Mouse (Mus musculus): Measurements from ENCODE around the gene Rgs7. TPM values are rescaled to one million over a fixed set of nuclear protein-coding genes. Genes with fewer than 3 reads are reported as not detected.

Rgs7 gene
- polyA plus RNA-seq, 1 experiment from 2014 or later = 0.59 TPM

GRCm38 (mm10) chr1:175203544-175203943 lies 288.8 kb downstream of the Rgs7 start:
- no peak overlapping the region for H3K4me3 ChIP-seq (ENCODE audit: low read length)
- ATAC-seq (ENCODE audit: low FRiP score, low TSS enrichment) = no peak
- no peaks in the 10 kb centered on the region for H3K36me3 ChIP-seq (ENCODE audit: insufficient read depth, low read length)
- no peak overlapping the region for H3K27ac ChIP-seq (ENCODE audit: low read length)
- H3K4me1 ChIP-seq (ENCODE audit: insufficient read depth, low read length) = no peaks in the 10 kb centered on the region
- 74% methylated on average over 1 of the region's 1 CpGs for WGBS
- no peak overlapping the region for H3K9ac ChIP-seq (replicated peaks; ENCODE audit: low read length)
- H3K4me2 ChIP-seq (replicated peaks; ENCODE audit: low read depth, low read length) = no peak overlapping the region
- no peaks in the 10 kb centered on the region for H3K9me3 ChIP-seq (ENCODE audit: low read length)
- H3K27me3 ChIP-seq (ENCODE audit: insufficient read depth, low read length) = no peaks in the 10 kb centered on the region

GRCm38 (mm10) chr1:175202902-175203301 lies 289.4 kb downstream of the Rgs7 start:
- Histone ChIP-seq H3K9me3 (ENCODE audit: low read length) (no peaks in the 10 kb centered on the region), H3K4me2 (replicated peaks; ENCODE audit: low read depth, low read length) (no peak overlapping the region), H3K27ac (ENCODE audit: low read length) (no peak overlapping the region), H3K36me3 (ENCODE audit: insufficient read depth, low read length) (no peaks in the 10 kb centered on the region), H3K4me3 (ENCODE audit: low read length) (no peak overlapping the region), H3K9ac (replicated peaks; ENCODE audit: low read length) (no peak overlapping the region), H3K27me3 (ENCODE audit: insufficient read depth, low read length) (no peaks in the 10 kb centered on the region), H3K4me1 (ENCODE audit: insufficient read depth, low read length) (no peaks in the 10 kb centered on the region)
- 68% methylated on average over 2 of the region's 2 CpGs for WGBS
- no peak for ATAC-seq (ENCODE audit: low FRiP score, low TSS enrichment)

- Histone ChIP-seq H3K9ac (replicated peaks; ENCODE audit: low read length) (no peak overlapping the region), H3K27me3 (ENCODE audit: insufficient read depth, low read length) (no peaks in the 10 kb centered on the region), H3K4me3 (ENCODE audit: low read length) (no peak overlapping the region), H3K4me1 (ENCODE audit: insufficient read depth, low read length) (no peaks in the 10 kb centered on the region), H3K36me3 (ENCODE audit: insufficient read depth, low read length) (no peaks in the 10 kb centered on the region), H3K4me2 (replicated peaks; ENCODE audit: low read depth, low read length) (no peak overlapping the region), H3K9me3 (ENCODE audit: low read length) (no peaks in the 10 kb centered on the region), H3K27ac (ENCODE audit: low read length) (no peak overlapping the region)
- no peak for ATAC-seq (ENCODE audit: low FRiP score, low TSS enrichment)
- WGBS = 93% methylated on average over 4 of the region's 4 CpGs
These were observed 293.4 kb downstream of the Rgs7 start for GRCm38 (mm10) chr1:175198881-175199280.

GRCm38 (mm10) chr1:175195806-175196205 lies 296.5 kb downstream of the Rgs7 start:
- H3K4me2 ChIP-seq (replicated peaks; ENCODE audit: low read depth, low read length) = no peak overlapping the region
- 81% methylated on average over 4 of the region's 4 CpGs for WGBS
- H3K36me3 ChIP-seq (ENCODE audit: insufficient read depth, low read length) = no peaks in the 10 kb centered on the region
- no peak overlapping the region for H3K4me3 ChIP-seq (ENCODE audit: low read length)
- no peak overlapping the region for H3K27ac ChIP-seq (ENCODE audit: low read length)
- no peak overlapping the region for H3K9ac ChIP-seq (replicated peaks; ENCODE audit: low read length)
- H3K9me3 ChIP-seq (ENCODE audit: low read length) = no peaks in the 10 kb centered on the region
- H3K27me3 ChIP-seq (ENCODE audit: insufficient read depth, low read length) = no peaks in the 10 kb centered on the region
- ATAC-seq (ENCODE audit: low FRiP score, low TSS enrichment) = no peak
- no peaks in the 10 kb centered on the region for H3K4me1 ChIP-seq (ENCODE audit: insufficient read depth, low read length)

GRCm38 (mm10) chr1:175188186-175188585 lies 304.1 kb downstream of the Rgs7 start:
- ATAC-seq (ENCODE audit: low FRiP score, low TSS enrichment) = no peak
- Histone ChIP-seq H3K36me3 (ENCODE audit: insufficient read depth, low read length) (no peaks in the 10 kb centered on the region), H3K4me3 (ENCODE audit: low read length) (no peak overlapping the region), H3K4me2 (replicated peaks; ENCODE audit: low read depth, low read length) (no peak overlapping the region), H3K9ac (replicated peaks; ENCODE audit: low read length) (no peak overlapping the region), H3K9me3 (ENCODE audit: low read length) (no peaks in the 10 kb centered on the region), H3K4me1 (ENCODE audit: insufficient read depth, low read length) (no peaks in the 10 kb centered on the region), H3K27me3 (ENCODE audit: insufficient read depth, low read length) (no peaks in the 10 kb centered on the region), H3K27ac (ENCODE audit: low read length) (no peak overlapping the region)
- WGBS = 72% methylated on average over 5 of the region's 5 CpGs

- Histone ChIP-seq H3K4me3 (ENCODE audit: low read length) (no peak overlapping the region), H3K27me3 (ENCODE audit: insufficient read depth, low read length) (no peaks in the 10 kb centered on the region), H3K36me3 (ENCODE audit: insufficient read depth, low read length) (no peaks in the 10 kb centered on the region), H3K4me2 (replicated peaks; ENCODE audit: low read depth, low read length) (no peak overlapping the region), H3K27ac (ENCODE audit: low read length) (no peak overlapping the region), H3K9me3 (ENCODE audit: low read length) (no peaks in the 10 kb centered on the region), H3K9ac (replicated peaks; ENCODE audit: low read length) (no peak overlapping the region), H3K4me1 (ENCODE audit: insufficient read depth, low read length) (no peaks in the 10 kb centered on the region)
- WGBS = 64% methylated on average over 2 of the region's 2 CpGs
- ATAC-seq (ENCODE audit: low FRiP score, low TSS enrichment) = no peak
These were observed 307.1 kb downstream of the Rgs7 start for GRCm38 (mm10) chr1:175185211-175185610.

- no peaks in the 10 kb centered on the region for H3K4me1 ChIP-seq (ENCODE audit: insufficient read depth, low read length)
- no peaks in the 10 kb centered on the region for H3K9me3 ChIP-seq (ENCODE audit: low read length)
- no peaks in the 10 kb centered on the region for H3K36me3 ChIP-seq (ENCODE audit: insufficient read depth, low read length)
- no peaks in the 10 kb centered on the region for H3K27me3 ChIP-seq (ENCODE audit: insufficient read depth, low read length)
- H3K27ac ChIP-seq (ENCODE audit: low read length) = no peak overlapping the region
- WGBS = 76% methylated on average over 3 of the region's 3 CpGs
- H3K9ac ChIP-seq (replicated peaks; ENCODE audit: low read length) = no peak overlapping the region
- H3K4me2 ChIP-seq (replicated peaks; ENCODE audit: low read depth, low read length) = no peak overlapping the region
- no peak for ATAC-seq (ENCODE audit: low FRiP score, low TSS enrichment)
- H3K4me3 ChIP-seq (ENCODE audit: low read length) = no peak overlapping the region
These were observed 307.6 kb downstream of the Rgs7 start for GRCm38 (mm10) chr1:175184736-175185135.

GRCm38 (mm10) chr1:175178733-175179132 lies 313.6 kb downstream of the Rgs7 start:
- H3K4me2 ChIP-seq (replicated peaks; ENCODE audit: low read depth, low read length) = no peak overlapping the region
- H3K36me3 ChIP-seq (ENCODE audit: insufficient read depth, low read length) = no peaks in the 10 kb centered on the region
- H3K27me3 ChIP-seq (ENCODE audit: insufficient read depth, low read length) = no peaks in the 10 kb centered on the region
- H3K4me3 ChIP-seq (ENCODE audit: low read length) = no peak overlapping the region
- no peak for ATAC-seq (ENCODE audit: low FRiP score, low TSS enrichment)
- no peak overlapping the region for H3K9ac ChIP-seq (replicated peaks; ENCODE audit: low read length)
- no peaks in the 10 kb centered on the region for H3K9me3 ChIP-seq (ENCODE audit: low read length)
- H3K27ac ChIP-seq (ENCODE audit: low read length) = no peak overlapping the region
- 73% methylated on average over 1 of the region's 1 CpGs for WGBS
- no peaks in the 10 kb centered on the region for H3K4me1 ChIP-seq (ENCODE audit: insufficient read depth, low read length)

GRCm38 (mm10) chr1:175174918-175175675 lies 317.2 kb downstream of the Rgs7 start:
- no peak overlapping the region for H3K27ac ChIP-seq (ENCODE audit: low read length)
- H3K4me3 ChIP-seq (ENCODE audit: low read length) = no peak overlapping the region
- H3K9ac ChIP-seq (replicated peaks; ENCODE audit: low read length) = no peak overlapping the region
- no peak overlapping the region for H3K4me2 ChIP-seq (replicated peaks; ENCODE audit: low read depth, low read length)
- no peaks in the 10 kb centered on the region for H3K9me3 ChIP-seq (ENCODE audit: low read length)
- no peak for ATAC-seq (ENCODE audit: low FRiP score, low TSS enrichment)
- H3K36me3 ChIP-seq (ENCODE audit: insufficient read depth, low read length) = no peaks in the 10 kb centered on the region
- no peaks in the 10 kb centered on the region for H3K4me1 ChIP-seq (ENCODE audit: insufficient read depth, low read length)
- H3K27me3 ChIP-seq (ENCODE audit: insufficient read depth, low read length) = no peaks in the 10 kb centered on the region
- 76% methylated on average over 5 of the region's 5 CpGs for WGBS

GRCm38 (mm10) chr1:175155469-175155868 lies 336.8 kb downstream of the Rgs7 start:
- Histone ChIP-seq H3K4me3 (ENCODE audit: low read length) (no peak overlapping the region), H3K9ac (replicated peaks; ENCODE audit: low read length) (no peak overlapping the region), H3K36me3 (ENCODE audit: insufficient read depth, low read length) (no peaks in the 10 kb centered on the region), H3K9me3 (ENCODE audit: low read length) (no peaks in the 10 kb centered on the region), H3K27me3 (ENCODE audit: insufficient read depth, low read length) (no peaks in the 10 kb centered on the region), H3K4me1 (ENCODE audit: insufficient read depth, low read length) (no peaks in the 10 kb centered on the region), H3K27ac (ENCODE audit: low read length) (no peak overlapping the region), H3K4me2 (replicated peaks; ENCODE audit: low read depth, low read length) (no peak overlapping the region)
- no peak for ATAC-seq (ENCODE audit: low FRiP score, low TSS enrichment)
- WGBS = 72% methylated on average over 1 of the region's 1 CpGs

Measured in kidney, embryonic 16.5 days (tissue).